Mouse (Mus musculus): ENCODE data around the gene Speg. TPM values are rescaled to one million over a fixed set of nuclear protein-coding genes. Genes with fewer than 3 reads are reported as not detected.

Speg gene
- total and polyA plus RNA-seq, 3 experiments, result 109 to 135 (median 131) TPM

- no peak for DNase-seq
- WGBS, result 12% methylated on average over 28 of the region's 28 CpGs
- Histone ChIP-seq H3K4me3 (peak overlapping the region; percentile 49), H3K27ac (peak overlapping the region; percentile 66), H3K9ac (ENCODE audit: low read depth, low read length) (peak overlapping the region; percentile 62), H3K27me3 (ENCODE audit: control insufficient read depth, insufficient read depth, low read length) (no peaks in the 10 kb centered on the region), H3K36me3 (ENCODE audit: control insufficient read depth, insufficient read depth, low read length) (no peaks in the 10 kb centered on the region), H3K79me2 (replicated peaks; ENCODE audit: control insufficient read depth, insufficient read depth, low read length) (no peaks in the 10 kb centered on the region), H3K4me1 (ENCODE audit: control insufficient read depth, insufficient read depth, low read length) (peaks cover 2% of the 10 kb centered on the region; the same call in 1 of the 2 replicates)
- intact Hi-C loops (cut with DNase I), result no loop called here
- no peak for TF ChIP-seq CTCF (IDR thresholded peaks at IDR 0.05)
- TF ChIP-seq POLR2A (IDR thresholded peaks at IDR 0.05; ENCODE audit: insufficient read depth, low read depth, low read length), result peak; percentile 28; the same call in 1 of the 2 replicates
- TF ChIP-seq EP300 (IDR thresholded peaks at IDR 0.05; ENCODE audit: insufficient read depth, low read depth, low read length), result no peak
Observed at GRCm38 (mm10) chr1:75382356-75383071, 7.4 kb downstream of the Speg start.

- H3K27ac ChIP-seq, result no peak overlapping the region
- H3K79me2 ChIP-seq (replicated peaks; ENCODE audit: control insufficient read depth, insufficient read depth, low read length), result no peaks in the 10 kb centered on the region
- 80% methylated on average over 27 of the region's 27 CpGs for WGBS
- H3K4me3 ChIP-seq, result no peak overlapping the region
- no peaks in the 10 kb centered on the region for H3K27me3 ChIP-seq (ENCODE audit: control insufficient read depth, insufficient read depth, low read length)
- no peak for TF ChIP-seq POLR2A (IDR thresholded peaks at IDR 0.05; ENCODE audit: insufficient read depth, low read depth, low read length)
- TF ChIP-seq EP300 (IDR thresholded peaks at IDR 0.05; ENCODE audit: insufficient read depth, low read depth, low read length), result no peak
- no peak overlapping the region for H3K9ac ChIP-seq (ENCODE audit: low read depth, low read length)
- intact Hi-C loops (cut with DNase I), result no loop called here
- peaks cover 2% of the 10 kb centered on the region; the same call in 1 of the 2 replicates for H3K4me1 ChIP-seq (ENCODE audit: control insufficient read depth, insufficient read depth, low read length)
- DNase-seq, result no peak
- H3K36me3 ChIP-seq (ENCODE audit: control insufficient read depth, insufficient read depth, low read length), result no peaks in the 10 kb centered on the region
Observed at GRCm38 (mm10) chr1:75384470-75385141, 9.5 kb downstream of the Speg start.

- WGBS, result 73% methylated on average over 20 of the region's 20 CpGs
- H3K79me2 ChIP-seq (replicated peaks; ENCODE audit: control insufficient read depth, insufficient read depth, low read length), result no peaks in the 10 kb centered on the region
- peaks cover 2% of the 10 kb centered on the region; the same call in 1 of the 2 replicates for H3K4me1 ChIP-seq (ENCODE audit: control insufficient read depth, insufficient read depth, low read length)
- no peaks in the 10 kb centered on the region for H3K27me3 ChIP-seq (ENCODE audit: control insufficient read depth, insufficient read depth, low read length)
- H3K27ac ChIP-seq, result no peak overlapping the region
- H3K4me3 ChIP-seq, result no peak overlapping the region
- no peaks in the 10 kb centered on the region for H3K36me3 ChIP-seq (ENCODE audit: control insufficient read depth, insufficient read depth, low read length)
- intact Hi-C loops (cut with DNase I), result no loop called here
- DNase-seq, result no peak
- no peak overlapping the region for H3K9ac ChIP-seq (ENCODE audit: low read depth, low read length)
- TF ChIP-seq POLR2A (IDR thresholded peaks at IDR 0.05; ENCODE audit: insufficient read depth, low read depth, low read length) (no peak), EP300 (IDR thresholded peaks at IDR 0.05; ENCODE audit: insufficient read depth, low read depth, low read length) (no peak), CTCF (IDR thresholded peaks at IDR 0.05) (no peak)
Observed at GRCm38 (mm10) chr1:75385142-75385730, 10.1 kb downstream of the Speg start.

GRCm38 (mm10) chr1:75386149-75386548 is 11.1 kb downstream of the Speg start:
- H3K27ac ChIP-seq, result no peak overlapping the region
- 44% methylated on average over 4 of the region's 4 CpGs for WGBS
- no peak for DNase-seq
- no peak overlapping the region for H3K4me3 ChIP-seq
- H3K9ac ChIP-seq (ENCODE audit: low read depth, low read length), result no peak overlapping the region
- intact Hi-C loops (cut with DNase I), result no loop called here
- no peaks in the 10 kb centered on the region for H3K27me3 ChIP-seq (ENCODE audit: control insufficient read depth, insufficient read depth, low read length)
- no peaks in the 10 kb centered on the region for H3K79me2 ChIP-seq (replicated peaks; ENCODE audit: control insufficient read depth, insufficient read depth, low read length)
- peaks cover 2% of the 10 kb centered on the region; the same call in 1 of the 2 replicates for H3K4me1 ChIP-seq (ENCODE audit: control insufficient read depth, insufficient read depth, low read length)
- TF ChIP-seq CTCF (IDR thresholded peaks at IDR 0.05), result no peak
- no peaks in the 10 kb centered on the region for H3K36me3 ChIP-seq (ENCODE audit: control insufficient read depth, insufficient read depth, low read length)

GRCm38 (mm10) chr1:75387469-75387928 is 12.4 kb downstream of the Speg start:
- Histone ChIP-seq H3K27me3 (ENCODE audit: control insufficient read depth, insufficient read depth, low read length) (no peaks in the 10 kb centered on the region), H3K4me1 (ENCODE audit: control insufficient read depth, insufficient read depth, low read length) (peaks cover 2% of the 10 kb centered on the region; the same call in 1 of the 2 replicates), H3K4me3 (no peak overlapping the region), H3K9ac (ENCODE audit: low read depth, low read length) (peak overlapping the region; percentile 16; the same call in 1 of the 2 replicates), H3K79me2 (replicated peaks; ENCODE audit: control insufficient read depth, insufficient read depth, low read length) (no peaks in the 10 kb centered on the region), H3K36me3 (ENCODE audit: control insufficient read depth, insufficient read depth, low read length) (no peaks in the 10 kb centered on the region), H3K27ac (peak overlapping the region; percentile 26)
- WGBS, result 32% methylated on average over 7 of the region's 7 CpGs
- TF ChIP-seq POLR2A (IDR thresholded peaks at IDR 0.05; ENCODE audit: insufficient read depth, low read depth, low read length), result no peak
- no peak for TF ChIP-seq EP300 (IDR thresholded peaks at IDR 0.05; ENCODE audit: insufficient read depth, low read depth, low read length)
- no peak for TF ChIP-seq CTCF (IDR thresholded peaks at IDR 0.05)
- intact Hi-C loops (cut with DNase I), result no loop called here
- peak in 1 of 2 experiments; percentile 60 for DNase-seq
